Mouse (Mus musculus) forebrain, embryonic 10.5 days (tissue): Measurements from ENCODE around the gene Vars2. TPM values are rescaled to one million over a fixed set of nuclear protein-coding genes. Genes with fewer than 3 reads are reported as not detected.

ENCODE experiments used
- DNase-seq: peaks from one replicate; pipeline ENCODE4 v3.0.0-alpha.2; 2017; ENCODE audit warnings: low spot score; ENCODE audit errors: extremely low spot score
- H3K27ac ChIP-seq: fragments of 300-500 bp; sonication (generic); 2 replicates; pipeline ENCODE4 v1.5.1; 2016; ENCODE audit warnings: mild to moderate bottlenecking
- H3K27me3 ChIP-seq: fragments of 300-500 bp; sonication (generic); 2 replicates; pipeline ENCODE4 v1.6.1; 2016; ENCODE audit warnings: mild to moderate bottlenecking; ENCODE audit not compliant: poor library complexity, severe bottlenecking
- H3K36me3 ChIP-seq: fragments of 300-500 bp; sonication (generic); replicated peaks from 2 replicates; pipeline ENCODE4 v1.6.1; 2016; ENCODE audit warnings: mild to moderate bottlenecking, moderate library complexity
- H3K4me1 ChIP-seq: fragments of 300-500 bp; sonication (generic); 2 replicates; pipeline ENCODE4 v1.6.1; 2016
- H3K4me3 ChIP-seq: fragments of 300-500 bp; sonication (generic); 2 replicates; pipeline ENCODE4 v1.5.1; 2016; ENCODE audit warnings: mild to moderate bottlenecking, moderate library complexity
- H3K9me3 ChIP-seq: fragments of 300-500 bp; sonication (generic); 2 replicates; pipeline ENCODE4 v1.6.1; 2016; ENCODE audit warnings: mild to moderate bottlenecking, moderate library complexity
- WGBS: fragments of 180-500 bp; shearing (Covaris S2); methylation state at CpG from one replicate; pipeline ENCODE4 v1.1.7; 2016; 5-methylcytosine and 5-hydroxymethylcytosine counted together
- polyA plus RNA-seq: library from polyadenylated mRNA; unstranded; fragments of >200 nt; fragmentation: Nextera tagmentation; extraction: Ambion mirVana; gene quantifications from 2 replicates; pipeline ENCODE4 v1.2.1, GENCODE M21; 2016

Vars2 gene
- polyA plus RNA-seq, 1 experiment from 2014 or later = 19.3 TPM

DNA sequence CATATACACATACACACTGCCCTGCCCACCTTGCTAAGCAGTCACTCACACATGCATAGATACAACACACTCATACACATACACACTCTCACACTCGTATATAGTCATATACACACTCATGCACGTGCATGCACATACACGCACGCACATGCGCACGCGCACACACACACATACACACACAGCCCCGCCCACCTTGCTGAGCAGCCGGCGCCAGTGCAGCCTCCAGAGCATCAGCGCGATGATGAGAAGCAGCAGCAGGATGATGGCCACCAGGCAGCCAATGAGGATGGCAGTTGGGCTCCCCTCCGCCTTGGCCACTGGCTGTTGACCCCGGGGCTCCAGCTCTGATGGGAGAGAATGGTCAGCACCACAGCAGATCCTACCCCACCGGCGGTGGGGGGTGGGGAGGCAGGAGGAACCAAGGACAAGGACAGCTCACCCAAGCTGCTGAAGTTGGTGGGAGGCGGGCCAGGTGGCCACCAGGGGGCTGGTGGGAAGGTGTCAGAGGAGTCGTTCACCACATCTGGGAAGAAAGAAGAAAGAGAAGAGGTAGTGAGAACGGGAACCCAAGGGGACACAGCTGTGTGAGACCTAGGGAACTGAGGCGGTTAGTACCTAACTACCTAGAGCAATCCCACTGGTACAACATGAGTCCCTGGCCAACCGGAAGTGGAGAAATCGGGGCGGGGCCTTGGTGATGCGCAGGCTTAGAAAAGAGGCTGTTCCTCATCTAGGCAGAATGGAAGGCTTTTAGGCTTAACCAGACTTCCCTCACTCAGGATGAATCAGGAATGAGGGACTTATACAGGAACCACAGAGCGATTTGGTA lies 21.2 kb upstream of the Vars2 start:
- no peak overlapping the region for H3K27ac ChIP-seq
- no peak for DNase-seq
- H3K27me3 ChIP-seq = no peaks in the 10 kb centered on the region
- peaks cover 13% of the 10 kb centered on the region for H3K4me1 ChIP-seq
- WGBS = 93% methylated on average over 25 of the region's 25 CpGs
- no peak overlapping the region for H3K4me3 ChIP-seq
- no peaks in the 10 kb centered on the region for H3K9me3 ChIP-seq
- peaks cover 100% of the 10 kb centered on the region for H3K36me3 ChIP-seq

DNA sequence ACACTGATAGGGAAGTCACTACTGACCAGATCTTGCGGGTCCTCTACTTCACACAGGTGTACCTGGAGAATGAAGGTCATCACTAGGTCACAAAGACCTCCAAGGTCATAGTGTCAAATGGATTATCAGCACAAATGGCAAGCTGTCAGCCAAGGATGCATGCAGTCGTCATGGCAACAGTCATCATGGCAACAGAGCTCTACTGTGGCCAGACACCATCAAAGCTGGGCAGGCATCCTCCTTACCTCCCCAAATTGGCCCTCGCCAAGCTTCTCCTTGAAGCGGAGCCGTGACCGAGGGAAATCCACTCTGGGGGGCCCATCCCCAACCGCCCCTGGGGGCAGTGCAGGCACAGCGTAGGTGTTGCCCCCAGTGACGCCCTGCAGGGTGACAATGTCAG lies 17.7 kb upstream of the Vars2 start:
- H3K9me3 ChIP-seq = no peaks in the 10 kb centered on the region
- 84% methylated on average over 9 of the region's 9 CpGs for WGBS
- no peaks in the 10 kb centered on the region for H3K27me3 ChIP-seq
- 0 out of 2 replicates have a peak overlapping the region, but pooled peaks have one; percentile 44 for H3K27ac ChIP-seq
- peaks cover 100% of the 10 kb centered on the region for H3K36me3 ChIP-seq
- no peak overlapping the region for H3K4me3 ChIP-seq
- DNase-seq = no peak
- H3K4me1 ChIP-seq = peaks cover 13% of the 10 kb centered on the region

DNA sequence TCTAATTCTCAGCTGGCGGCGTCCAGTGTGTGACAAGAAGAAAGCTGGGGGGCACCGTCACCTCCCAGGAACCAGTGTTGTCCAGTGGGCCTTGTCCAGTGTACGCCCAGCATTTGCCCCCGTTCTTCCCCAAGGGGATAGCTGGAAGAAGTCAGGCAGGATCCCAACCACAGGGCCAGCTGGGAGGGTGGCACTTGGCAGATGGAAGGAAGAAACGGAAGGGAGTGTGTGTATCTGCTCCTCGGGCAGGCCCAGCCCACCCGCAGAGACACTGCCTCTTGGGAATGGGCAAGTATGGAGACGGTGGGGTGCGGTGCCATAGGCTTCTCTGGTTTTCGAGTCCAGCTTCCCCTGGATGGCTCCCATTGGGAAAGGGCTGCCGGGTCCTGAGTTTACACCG lies 14.6 kb upstream of the Vars2 start:
- 89% methylated on average over 13 of the region's 13 CpGs for WGBS
- Histone ChIP-seq H3K4me1 (peaks cover 13% of the 10 kb centered on the region), H3K36me3 (peaks cover 77% of the 10 kb centered on the region), H3K27ac (no peak overlapping the region), H3K27me3 (no peaks in the 10 kb centered on the region), H3K9me3 (no peaks in the 10 kb centered on the region), H3K4me3 (no peak overlapping the region)
- DNase-seq = no peak

DNA sequence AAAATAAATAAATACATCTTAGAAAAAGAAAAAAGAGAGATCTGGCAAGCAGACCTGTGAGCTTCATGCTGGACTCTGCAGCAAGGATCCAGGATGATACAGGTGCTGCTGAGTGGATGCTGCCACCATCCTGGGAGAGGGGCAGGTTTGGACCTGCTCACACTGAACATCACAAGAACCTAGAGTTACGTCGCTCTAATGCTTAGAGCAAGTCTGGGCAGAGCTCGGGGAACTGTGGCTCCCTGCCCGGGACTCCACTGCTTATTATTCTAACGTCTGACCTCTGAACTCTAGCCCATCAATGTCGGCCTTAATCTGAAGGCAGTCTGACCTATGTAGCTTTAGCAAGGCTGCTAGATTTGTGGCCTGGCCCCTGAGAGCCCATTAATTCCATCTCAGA lies 13.2 kb upstream of the Vars2 start:
- Histone ChIP-seq H3K36me3 (peaks cover 63% of the 10 kb centered on the region), H3K27ac (no peak overlapping the region), H3K27me3 (no peaks in the 10 kb centered on the region), H3K9me3 (no peaks in the 10 kb centered on the region), H3K4me3 (no peak overlapping the region), H3K4me1 (peaks cover 5% of the 10 kb centered on the region; the same call in 1 of the 2 replicates)
- 69% methylated on average over 6 of the region's 6 CpGs for WGBS
- no peak for DNase-seq

DNA sequence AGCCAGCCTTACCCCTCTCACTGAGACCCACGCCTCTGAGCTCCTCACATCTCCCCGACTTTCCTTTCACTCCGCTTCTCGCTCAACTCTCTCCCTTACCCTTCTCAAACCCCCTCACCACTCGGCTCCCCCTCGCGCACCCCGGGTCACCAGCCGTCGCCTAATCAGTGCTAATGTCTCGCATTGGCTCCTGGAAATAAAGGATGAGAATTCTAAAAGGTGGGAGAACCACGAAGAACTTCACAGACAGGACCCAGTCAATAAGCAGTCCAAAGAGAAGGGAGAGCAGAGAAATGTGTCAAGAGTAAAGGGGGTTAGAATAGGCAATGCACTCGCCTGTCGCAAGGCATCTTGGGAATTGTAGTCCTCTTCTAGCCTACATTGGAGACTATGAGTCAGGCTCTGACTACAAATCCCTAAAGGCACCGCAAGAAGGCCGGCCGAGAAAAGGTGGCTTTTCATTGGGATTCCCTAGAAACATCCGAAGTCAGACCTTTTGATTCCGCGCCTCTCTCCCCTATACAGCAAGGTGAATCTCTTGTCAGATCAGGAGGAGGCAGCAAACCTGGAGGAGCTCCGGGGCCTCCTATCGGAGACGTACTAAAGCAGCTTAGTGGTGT lies 6.1 kb upstream of the Vars2 start, which contains the start of gene Gtf2h4:
TSS of gene Gtf2h4 (minus strand) at position 324 of the 620 bp plus-strand sequence.
- Histone ChIP-seq H3K27ac (peak within 1 kb of the TSS; percentile 86), H3K4me1 (peaks cover 14% of the 10 kb centered on the region), H3K4me3 (peak within 1 kb of the TSS; percentile 76), H3K36me3 (peaks cover 24% of the 10 kb centered on the region), H3K9me3 (no peaks in the 10 kb centered on the region), H3K27me3 (no peaks in the 10 kb centered on the region)
- 2% methylated on average over 23 of the region's 23 CpGs for WGBS
- DNase-seq = peak; percentile 80

DNA sequence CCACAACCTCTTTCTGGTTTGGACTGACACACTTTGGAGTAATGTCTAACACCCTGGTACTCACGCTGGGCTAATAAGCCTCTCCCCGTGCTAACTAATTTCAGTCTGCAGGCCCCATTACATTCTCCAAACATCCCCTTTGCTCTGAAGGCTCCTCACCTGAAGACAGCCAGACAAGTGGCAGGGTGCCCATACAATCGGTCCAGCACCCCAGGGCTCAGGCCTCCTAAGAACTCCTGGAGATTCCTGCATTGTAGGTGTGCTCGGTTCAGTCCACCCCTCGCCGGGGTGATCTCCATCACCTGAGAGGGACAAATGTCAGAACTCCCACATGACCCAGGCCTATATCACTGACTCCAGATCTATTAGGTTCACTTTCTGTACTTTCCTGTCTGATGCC lies 5.1 kb upstream of the Vars2 start:
- Histone ChIP-seq H3K9me3 (no peaks in the 10 kb centered on the region), H3K4me3 (peak overlapping the region; percentile 76)
- 87% methylated on average over 6 of the region's 6 CpGs for WGBS

DNA sequence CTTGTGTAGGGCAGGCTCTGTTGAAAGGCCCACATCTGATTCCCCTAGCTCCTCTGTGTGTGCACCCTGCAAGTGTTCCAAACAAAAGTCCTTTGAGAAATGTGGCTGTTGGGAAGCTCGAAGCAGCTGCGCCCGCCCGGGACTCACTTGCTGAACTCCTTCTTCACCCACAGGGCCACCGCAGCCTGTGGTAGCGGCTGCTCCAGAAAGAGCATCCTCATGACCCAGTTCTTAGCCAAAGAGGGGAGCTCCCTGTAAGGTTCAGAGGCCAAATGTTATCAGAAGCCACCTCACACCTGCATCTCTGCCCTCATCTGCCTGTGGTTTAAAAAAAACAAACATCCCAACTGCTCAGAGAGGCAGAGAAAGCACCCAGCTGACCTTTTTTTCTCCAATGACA lies 4.5 kb upstream of the Vars2 start:
- Histone ChIP-seq H3K36me3 (peaks cover 24% of the 10 kb centered on the region), H3K27ac (no peak overlapping the region), H3K4me1 (peaks cover 25% of the 10 kb centered on the region), H3K27me3 (no peaks in the 10 kb centered on the region), H3K9me3 (no peaks in the 10 kb centered on the region), H3K4me3 (no peak overlapping the region)
- DNase-seq = no peak
- 92% methylated on average over 6 of the region's 6 CpGs for WGBS

More for the DNA sequence above, 5.1 kb upstream of the Vars2 start:
- Histone ChIP-seq H3K27ac (no peak overlapping the region), H3K27me3 (no peaks in the 10 kb centered on the region), H3K4me1 (peaks cover 22% of the 10 kb centered on the region), H3K36me3 (peaks cover 24% of the 10 kb centered on the region)
- DNase-seq = no peak

DNA sequence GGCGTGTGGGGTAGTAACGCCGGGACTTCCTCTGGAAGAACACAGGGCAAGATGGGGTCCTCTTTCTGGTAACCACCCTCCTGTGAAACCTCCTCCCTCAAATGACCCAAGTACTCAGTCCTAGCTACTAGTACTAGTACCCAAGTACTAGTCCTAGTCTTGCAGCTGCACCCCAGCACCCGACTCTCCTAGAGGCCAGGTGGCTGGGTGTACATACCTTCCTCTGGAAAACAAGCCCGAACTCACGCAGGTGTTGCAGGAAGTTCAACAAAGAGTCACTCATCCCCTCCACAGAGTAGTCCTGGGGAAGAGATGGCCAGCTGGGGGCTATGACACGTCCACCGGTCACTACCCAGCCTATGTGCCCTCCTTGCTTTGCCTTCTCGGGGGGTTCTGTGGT lies 2.3 kb upstream of the Vars2 start:
- Histone ChIP-seq H3K36me3 (peaks cover 37% of the 10 kb centered on the region), H3K27me3 (no peaks in the 10 kb centered on the region), H3K9me3 (no peaks in the 10 kb centered on the region), H3K4me3 (no peak overlapping the region), H3K4me1 (peaks cover 39% of the 10 kb centered on the region), H3K27ac (no peak overlapping the region)
- DNase-seq = no peak
- WGBS = 93% methylated on average over 9 of the region's 9 CpGs

DNA sequence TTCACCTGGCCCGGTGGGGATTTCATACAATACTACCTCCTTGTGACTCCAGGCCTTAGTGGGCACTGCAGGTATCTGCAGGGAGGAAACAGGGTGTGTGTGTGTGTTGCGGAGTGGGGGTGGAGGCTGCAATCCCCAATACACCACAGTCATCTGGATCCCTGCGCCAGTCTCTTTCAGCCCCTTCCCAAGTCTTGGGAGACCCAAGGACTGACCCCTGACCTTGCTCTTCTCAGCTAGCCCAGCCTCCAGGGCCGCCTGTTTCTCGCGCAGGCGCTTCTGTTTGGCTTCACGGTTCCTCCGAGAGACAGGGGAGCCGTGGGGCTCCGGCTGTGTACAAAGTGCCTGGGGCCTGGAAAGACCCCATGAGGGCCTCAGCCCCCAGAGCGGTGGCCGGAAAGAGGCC lies 538 bp downstream of the Vars2 start:
- peak; percentile 67 for DNase-seq

DNA sequence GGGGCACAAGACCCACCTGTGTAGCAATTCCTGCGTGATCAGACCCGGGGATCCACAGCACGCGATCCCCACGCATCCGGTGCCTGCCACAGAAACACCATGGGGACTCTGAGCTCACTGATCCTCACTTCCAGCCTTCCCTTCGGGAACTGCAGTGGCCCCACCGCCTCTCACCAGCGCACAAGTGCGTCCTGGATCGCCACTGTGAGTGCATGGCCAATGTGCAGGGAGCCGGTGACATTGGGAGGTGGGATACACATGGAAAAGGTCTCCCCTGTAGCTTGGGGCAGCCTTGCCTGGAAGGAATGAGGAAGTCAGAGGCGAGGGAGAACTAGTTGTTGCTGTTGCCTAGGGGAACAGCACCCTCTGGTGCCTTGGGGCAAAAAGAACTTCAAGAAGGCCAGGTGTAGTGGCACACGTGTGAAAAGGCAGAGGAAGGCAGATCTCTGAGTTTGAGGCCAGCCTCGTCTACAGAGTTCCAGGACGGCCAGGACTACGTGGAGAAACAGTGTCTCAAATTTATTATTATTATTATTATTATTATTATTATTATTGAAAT lies 1.4 kb downstream of the Vars2 start:
- WGBS = 80% methylated on average over 17 of the region's 17 CpGs
- no peak for DNase-seq
- H3K4me1 ChIP-seq = peaks cover 25% of the 10 kb centered on the region
- no peaks in the 10 kb centered on the region for H3K27me3 ChIP-seq
- peak overlapping the region; percentile 60; the same call in 1 of the 2 replicates for H3K4me3 ChIP-seq
- peak overlapping the region; percentile 2; the same call in 1 of the 2 replicates for H3K27ac ChIP-seq
- peaks cover 67% of the 10 kb centered on the region for H3K36me3 ChIP-seq
- no peaks in the 10 kb centered on the region for H3K9me3 ChIP-seq

More for the DNA sequence above, 538 bp downstream of the Vars2 start:
- 3% methylated on average over 13 of the region's 13 CpGs for WGBS
- peaks cover 60% of the 10 kb centered on the region for H3K36me3 ChIP-seq
- peak overlapping the region; percentile 60 for H3K4me3 ChIP-seq
- peak overlapping the region; percentile 94 for H3K27ac ChIP-seq
- peaks cover 26% of the 10 kb centered on the region for H3K4me1 ChIP-seq
- H3K9me3 ChIP-seq = no peaks in the 10 kb centered on the region
- H3K27me3 ChIP-seq = no peaks in the 10 kb centered on the region

DNA sequence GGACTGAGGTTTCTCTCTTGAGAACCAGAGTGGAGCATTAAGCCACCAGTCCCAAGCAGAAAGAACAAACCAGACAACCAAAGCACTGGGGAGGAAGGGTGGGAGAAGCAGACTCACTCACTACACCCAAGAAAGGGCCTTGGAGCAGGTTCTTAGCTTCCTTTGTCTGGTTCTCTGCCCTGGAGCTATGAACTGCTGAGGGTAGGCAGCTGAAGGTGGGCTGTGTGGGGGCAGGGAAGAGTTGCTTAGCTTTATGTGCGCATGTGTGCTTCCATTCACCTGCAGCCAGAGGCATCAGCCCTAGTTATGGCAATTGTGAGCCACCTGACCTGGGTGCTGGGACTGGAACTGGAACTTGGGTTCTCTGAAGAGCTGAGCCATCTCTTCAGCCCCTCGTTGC lies 14.3 kb downstream of the Vars2 start:
- Histone ChIP-seq H3K4me1 (peaks cover 32% of the 10 kb centered on the region), H3K4me3 (no peak overlapping the region), H3K27me3 (no peaks in the 10 kb centered on the region), H3K9me3 (no peaks in the 10 kb centered on the region), H3K27ac (0 out of 2 replicates have a peak overlapping the region, but pooled peaks have one; percentile 3), H3K36me3 (peaks cover 39% of the 10 kb centered on the region)
- 84% methylated on average over 2 of the region's 2 CpGs for WGBS
- no peak for DNase-seq

DNA sequence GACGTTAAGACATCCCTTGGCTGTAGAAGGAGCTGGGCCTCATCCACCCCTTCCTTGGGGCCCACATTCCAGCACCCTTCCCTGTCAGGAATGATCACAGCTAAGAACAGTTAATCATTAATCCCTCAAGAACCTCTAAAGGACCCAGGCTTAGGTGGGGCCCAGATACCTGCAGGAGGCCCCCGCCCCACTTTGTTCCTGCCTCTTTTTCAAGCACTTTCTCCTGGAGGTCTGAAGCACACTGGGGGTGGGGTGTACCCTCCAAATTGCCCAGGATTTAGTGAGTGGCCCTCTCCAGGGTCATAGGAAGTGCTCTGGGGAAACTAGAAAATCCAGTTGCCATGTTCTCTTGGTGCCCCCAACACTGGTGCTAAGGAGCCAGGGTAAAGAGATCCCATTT lies 18.0 kb downstream of the Vars2 start:
- Histone ChIP-seq H3K9me3 (no peaks in the 10 kb centered on the region), H3K27me3 (no peaks in the 10 kb centered on the region), H3K4me3 (no peak overlapping the region), H3K36me3 (peaks cover 2% of the 10 kb centered on the region), H3K4me1 (peaks cover 14% of the 10 kb centered on the region), H3K27ac (no peak overlapping the region)
- 73% methylated on average over 2 of the region's 2 CpGs for WGBS
- DNase-seq = no peak
